Mouse (Mus musculus): ENCODE measurements at regions not wholly inside any gene's neighbourhood (a gene's known extent, or its start where the extent isn't known, plus 50 kb on each side); places are given as distances from the start of the nearest gene placed in this dataset.

GRCm38 (mm10) chr8:92165306-92165705, 192.1 kb upstream of the Irx5 start:
- no peak for TF ChIP-seq POLR2A (IDR thresholded peaks at IDR 0.05; ENCODE audit: borderline replicate concordance, extremely low read depth, insufficient read depth, insufficient read length, poor library complexity, severe bottlenecking)
- TF ChIP-seq CTCF (IDR thresholded peaks at IDR 0.05; ENCODE audit: borderline replicate concordance, extremely low read depth, insufficient read depth, insufficient read length): no peak

Measured in brain, embryonic 14.5 days (tissue).